In the genomic region with DNA sequence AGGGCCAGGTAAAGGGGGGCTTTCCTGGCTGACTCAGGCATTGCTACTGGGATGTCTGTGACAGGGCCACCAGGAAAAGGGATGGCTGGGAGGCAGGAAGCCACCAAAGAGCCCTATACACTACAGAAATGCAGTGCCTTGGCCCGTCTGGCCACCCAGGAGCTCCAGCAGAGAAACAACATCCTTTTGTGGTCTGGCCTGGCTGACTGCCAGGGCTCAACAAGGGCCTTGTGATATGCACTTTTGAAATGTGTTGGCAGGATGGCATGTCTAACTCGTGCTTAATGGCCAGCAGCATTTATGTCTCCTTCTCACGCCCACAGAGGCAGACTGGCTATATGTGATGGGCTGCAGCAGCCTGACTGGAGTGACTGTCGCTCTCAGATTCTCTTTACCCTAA, we compare ENCODE assay signal across 8 mouse cellular contexts.
DNase-seq lines count a peak whose midpoint lies in the region; ATAC-seq lines count a peak whose summit lies in the region.

No protein-coding gene starts in this region.

- no peak overlapping the region for H3K9ac ChIP-seq in embryonic facial prominence, embryonic 12.5 days
- peak overlapping the region; percentile 23; the same call in 1 of the 2 replicates for H3K9ac ChIP-seq in lung, embryonic 16.5 days (ENCODE audit: low read length)

- H3K27ac ChIP-seq in embryonic facial prominence, embryonic 12.5 days, result peak overlapping the region; percentile 78
- H3K27ac ChIP-seq in lung, embryonic 16.5 days (ENCODE audit: low read length), result peak overlapping the region; percentile 21

- no peak overlapping the region for H3K4me2 ChIP-seq in embryonic facial prominence, embryonic 12.5 days (replicated peaks)
- no peak overlapping the region for H3K4me2 ChIP-seq in lung, embryonic 16.5 days (ENCODE audit: low read depth, low read length)

- H3K4me3 ChIP-seq in embryonic facial prominence, embryonic 12.5 days, result no peak overlapping the region
- no peak overlapping the region for H3K4me3 ChIP-seq in lung, embryonic 16.5 days (ENCODE audit: low read length)

- H3K27me3 ChIP-seq in embryonic facial prominence, embryonic 12.5 days, result no peaks in the 10 kb centered on the region
- H3K27me3 ChIP-seq in lung, embryonic 16.5 days (ENCODE audit: control insufficient read depth, insufficient read depth, low read depth, low read length), result no peaks in the 10 kb centered on the region

- no peaks in the 10 kb centered on the region for H3K36me3 ChIP-seq in embryonic facial prominence, embryonic 12.5 days
- no peaks in the 10 kb centered on the region for H3K36me3 ChIP-seq in lung, embryonic 16.5 days (ENCODE audit: control insufficient read depth, insufficient read depth, low read length)

- DNase-seq in layer of hippocampus, adult 9-11 months, result peak; percentile 75
- DNase-seq in layer of hippocampus, adult 9-10 months (ENCODE audit: low spot score), result no peak
- DNase-seq in MN1 (ENCODE audit: low spot score), result peak; percentile 76
- DNase-seq in right cerebral cortex, postnatal 4 days, result peak; percentile 48
- no peak for DNase-seq in urinary bladder, postnatal 10 days (ENCODE audit: low spot score)

- no peaks in the 10 kb centered on the region for H3K9me3 ChIP-seq in embryonic facial prominence, embryonic 12.5 days
- H3K9me3 ChIP-seq in lung, embryonic 16.5 days (ENCODE audit: control insufficient read depth, low read length), result no peaks in the 10 kb centered on the region

- 0 out of 2 replicates have a peak, but pooled peaks have one; percentile 58 for ATAC-seq in embryonic facial prominence, embryonic 12.5 days (ENCODE audit: insufficient number of reproducible peaks, insufficient read depth, low FRiP score, low TSS enrichment)
- ATAC-seq in hematopoietic stem cell, adult 5-6 weeks (replicated peaks in 1 of 2; ENCODE audit: insufficient read depth in 1 of 2, low FRiP score in 2 of 2, low TSS enrichment in 1 of 2, low read depth in 1 of 2, poor library complexity in 2 of 2, severe bottlenecking in 2 of 2), result peak; percentile 59 to 60
- ATAC-seq in lung, embryonic 16.5 days (ENCODE audit: low read depth), result peak; percentile 78

- H3K4me1 ChIP-seq in embryonic facial prominence, embryonic 12.5 days, result peaks cover 62% of the 10 kb centered on the region
- H3K4me1 ChIP-seq in lung, embryonic 16.5 days (replicated peaks; ENCODE audit: control insufficient read depth, insufficient read depth, low read length), result peaks cover 33% of the 10 kb centered on the region

- WGBS in embryonic facial prominence, embryonic 12.5 days, result 21% methylated on average over 4 of the region's 4 CpGs
- 14% methylated on average over 4 of the region's 4 CpGs for WGBS in lung, embryonic 16.5 days

Comparison
In these comparisons a context has a peak if more than half of its experiments do, and no peak if none do; other contexts are left out.
1. DNase-seq: peak in layer of hippocampus, adult 9-11 months (single experiment), MN1 (single experiment) and right cerebral cortex, postnatal 4 days (single experiment); none in layer of hippocampus, adult 9-10 months (single experiment) and urinary bladder, postnatal 10 days (single experiment).
2. Peak in every context shown above with its lines, with median percentiles within 50 percentile points of each other: ATAC-seq.